In the genomic region with DNA sequence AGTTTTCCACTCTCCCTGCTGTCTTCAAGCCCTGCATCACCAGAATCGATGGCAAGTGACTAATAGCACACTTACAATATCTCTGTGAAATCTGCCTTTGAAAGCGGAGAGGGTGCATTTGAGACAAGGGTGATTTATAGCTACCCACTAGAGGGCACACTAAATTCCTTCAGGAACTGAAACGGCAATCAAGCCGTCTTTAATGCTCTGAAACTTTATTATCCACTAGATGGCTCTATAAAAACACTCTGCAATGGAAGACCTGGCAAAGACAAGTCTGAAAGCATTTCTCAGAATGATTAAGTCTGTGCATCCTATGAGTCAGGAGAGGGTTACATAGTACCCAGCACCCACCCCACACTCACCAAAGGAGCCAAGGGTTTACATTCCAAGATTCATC, we compare ENCODE assay signal across 8 mouse cellular contexts. TPM values are rescaled to one million over a fixed set of nuclear protein-coding genes. Genes with fewer than 3 reads are reported as not detected.
DNase-seq lines count a peak whose midpoint lies in the region; ATAC-seq and TF ChIP-seq lines count a peak whose summit lies in the region.

No protein-coding gene starts in this region.

- no peaks in the 10 kb centered on the region for H3K27me3 ChIP-seq in Patski
- no peaks in the 10 kb centered on the region for H3K27me3 ChIP-seq in lung, embryonic 14.5 days (ENCODE audit: insufficient read depth, low read length)
- H3K27me3 ChIP-seq in stomach, embryonic 14.5 days (ENCODE audit: control insufficient read depth, insufficient read depth, low read length): no peaks in the 10 kb centered on the region

- H3K9me3 ChIP-seq in lung, embryonic 14.5 days (ENCODE audit: low read depth, low read length): no peaks in the 10 kb centered on the region
- no peaks in the 10 kb centered on the region for H3K9me3 ChIP-seq in stomach, embryonic 14.5 days (ENCODE audit: control insufficient read depth, low read depth, low read length)

- TF ChIP-seq CTCF in left cerebral cortex, adult 2 months (IDR thresholded peaks at IDR 0.05): peak; percentile 86
- peak; percentile 89 for TF ChIP-seq CTCF in Patski (IDR thresholded peaks at IDR 0.05)
- peak; percentile 77 for TF ChIP-seq CTCF in lung, embryonic 14.5 days (IDR thresholded peaks at IDR 0.05; ENCODE audit: low read depth)

- peak; percentile 96 for ATAC-seq in Patski
- ATAC-seq in lung, embryonic 14.5 days (ENCODE audit: insufficient read depth): peak; percentile 69; the same call in 1 of the 2 replicates
- peak; percentile 71 for ATAC-seq in stomach, embryonic 14.5 days (ENCODE audit: insufficient number of reproducible peaks, insufficient read depth, low FRiP score, low read depth)

- DNase-seq in left cerebral cortex, adult 2 months (ENCODE audit: extremely low spot score in 1 of 2, low spot score in 2 of 2): no peak
- DNase-seq in left cerebral cortex, postnatal 36 days (ENCODE audit: low spot score in 2 of 2): no peak
- peak; percentile 75 for DNase-seq in Patski (ENCODE audit: low read depth, low spot score)
- peak; percentile 32 for DNase-seq in embryo, embryonic 11.5 days (ENCODE audit: low read depth, low spot score)
- peak; percentile 68 for DNase-seq in induced T-regulatory cell, adult 2 months (ENCODE audit: low read depth)
- peak; percentile 87 for DNase-seq in lung, embryonic 14.5 days
- DNase-seq in gastrocnemius, postnatal 14 days: no peak

- H3K4me3 ChIP-seq in left cerebral cortex, adult 2 months: no peak overlapping the region
- H3K4me3 ChIP-seq in lung, embryonic 14.5 days (ENCODE audit: low read depth, low read length): no peak overlapping the region
- H3K4me3 ChIP-seq in stomach, embryonic 14.5 days (ENCODE audit: low read depth, low read length): no peak overlapping the region

- H3K27ac ChIP-seq in left cerebral cortex, adult 2 months: no peak overlapping the region
- no peak overlapping the region for H3K27ac ChIP-seq in lung, embryonic 14.5 days (ENCODE audit: low read depth)
- H3K27ac ChIP-seq in stomach, embryonic 14.5 days (ENCODE audit: low read length): no peak overlapping the region

- POLR2A ChIA-PET in Patski (lab: Charles Lee): interaction anchor here (1.3 kb wide), 1 partner anchor 90 kb away, joined by 3 read pairs; no protein-coding TSS in a partner anchor

- H3K4me2 ChIP-seq in lung, embryonic 14.5 days: no peak overlapping the region
- H3K4me2 ChIP-seq in stomach, embryonic 14.5 days (replicated peaks; ENCODE audit: low read depth, low read length): no peak overlapping the region

- CTCF ChIA-PET in Patski (lab: Charles Lee): interaction anchor here (0.7 to 5.0 kb wide), 35 partner anchors 9 to 152 kb away, joined by 3 to 55 read pairs (median 5); a partner anchor contains a TSS

- WGBS in lung, embryonic 14.5 days: 10% methylated on average over 4 of the region's 4 CpGs
- WGBS in stomach, embryonic 14.5 days: 6% methylated on average over 4 of the region's 4 CpGs

- peaks cover 7% of the 10 kb centered on the region; the same call in 1 of the 2 replicates for H3K36me3 ChIP-seq in lung, embryonic 14.5 days (ENCODE audit: insufficient read depth)
- peaks cover 3% of the 10 kb centered on the region; the same call in 1 of the 2 replicates for H3K36me3 ChIP-seq in stomach, embryonic 14.5 days (ENCODE audit: control insufficient read depth, insufficient read depth, low read length)

- in situ Hi-C loops in Patski (cut with MboI; ENCODE audit: low pct_unique_long_range_greater_than_20kb): no loop called here

- no peaks in the 10 kb centered on the region for H3K4me1 ChIP-seq in lung, embryonic 14.5 days (ENCODE audit: insufficient read depth)
- no peaks in the 10 kb centered on the region for H3K4me1 ChIP-seq in stomach, embryonic 14.5 days (ENCODE audit: control insufficient read depth, insufficient read depth, low read length)

- intact Hi-C loops in left cerebral cortex, adult 2 months (cut with DNase I): loop anchor here (1.0 to 2.0 kb wide), 2 partner anchors 47 to 91 kb away; a partner anchor contains a TSS
- intact Hi-C loops in left cerebral cortex, postnatal 36 days (cut with DNase I): loop anchor here (1.0 to 5.0 kb wide), 2 partner anchors 47 to 91 kb away; a partner anchor contains a TSS
- intact Hi-C loops in gastrocnemius, postnatal 14 days (cut with DNase I; ENCODE audit: low total_unique reads): loop anchor here (5.0 kb wide), 1 partner anchor 87 kb away; no protein-coding TSS in a partner anchor

- H3K9ac ChIP-seq in lung, embryonic 14.5 days: no peak overlapping the region
- H3K9ac ChIP-seq in stomach, embryonic 14.5 days (replicated peaks; ENCODE audit: low read depth, low read length): no peak overlapping the region

RNA-seq across cellular contexts. Expression of a gene that starts 46.5 kb away (rescaled TPM):
- 10 to 100 TPM; 19.4 to 24.4 TPM for total RNA-seq in left cerebral cortex, adult 2 months (2021)
- total RNA-seq in left cerebral cortex, postnatal 36 days (2021): 10 to 100 TPM; 20.6 to 22.8 TPM
- polyA plus RNA-seq in Patski (2021): 59.2 TPM
- 47.8 and 48.3 TPM in 2 replicates for polyA plus RNA-seq in lung, embryonic 14.5 days (2014; fragmentation: Nextera tagmentation; extraction: Ambion mirVana)
- polyA plus RNA-seq in stomach, embryonic 14.5 days (2014; fragmentation: Nextera tagmentation; extraction: Ambion mirVana): 59.2 and 66.0 TPM in 2 replicates
- total RNA-seq in gastrocnemius, postnatal 14 days (2021): 10 to 100 TPM; 22.9 to 31.1 TPM

Comparison
In these comparisons a context has a peak if more than half of its experiments do, and no peak if none do; other contexts are left out.
1. DNase-seq: peak in Patski (single experiment), embryo, embryonic 11.5 days (single experiment), induced T-regulatory cell, adult 2 months (single experiment) and lung, embryonic 14.5 days (single experiment); none in left cerebral cortex, adult 2 months (0 of 2), left cerebral cortex, postnatal 36 days (0 of 2) and gastrocnemius, postnatal 14 days (single experiment).
2. Peak in every context shown above with its lines, with median percentiles within 50 percentile points of each other: CTCF ChIP-seq and ATAC-seq.